ENCODE assay signal across 12 mouse cellular contexts in genomic region chr12:85521673-85522072, GRCm38 (mm10). TPM values are rescaled to one million over a fixed set of nuclear protein-coding genes. Genes with fewer than 3 reads are reported as not detected.
DNase-seq lines count a peak whose midpoint lies in the region.
"Had no signal": no experiment of that assay in that cellular context is flagged by ENCODE, and none has a peak within 500 bp of the region (broad histone marks: within the 10 kb centered on the region; RNA-seq: fewer than 3 reads in every experiment).

No protein-coding gene starts in this region.

- peak; percentile 20 to 44 for DNase-seq in adrenal gland, postnatal 36 days
- no peak for DNase-seq in adrenal gland, postnatal 4 days (ENCODE audit: low spot score in 2 of 2)
- DNase-seq in kidney, adult 11 months: peak; percentile 30
- DNase-seq in kidney, postnatal 10 days: no peak
- peak; percentile 39 for DNase-seq in urinary bladder, postnatal 14 days (ENCODE audit: low spot score)
- DNase-seq in urinary bladder, postnatal 25 days (ENCODE audit: low spot score): no peak
- DNase-seq in thymus, postnatal 14 days: no peak
- no peak for DNase-seq in cerebellum, postnatal 4 days (ENCODE audit: low spot score in 2 of 2)
- DNase-seq: cerebellum, adult 9-10 months; liver, embryonic 13.5 days; right cerebral cortex, adult 18-20 months; thymus, postnatal 36 days had no signal

RNA-seq across cellular contexts. Expression of gene Fos, which starts 48.0 kb away (rescaled TPM):
- total RNA-seq in adrenal gland, postnatal 36 days (2021): 10 to 100 TPM in 1 of 2 experiments, 1 to 10 TPM in 1; 8.4 to 18.8 TPM
- total RNA-seq in adrenal gland, postnatal 4 days (2021): 1 to 10 TPM; 6.5 to 8.3 TPM

Comparison
In these comparisons a context has a peak if more than half of its experiments do, and no peak if none do; other contexts are left out.
1. DNase-seq: peak in adrenal gland, postnatal 36 days (2 of 2), kidney, adult 11 months (single experiment) and urinary bladder, postnatal 14 days (single experiment); none in adrenal gland, postnatal 4 days (0 of 2), kidney, postnatal 10 days (single experiment), urinary bladder, postnatal 25 days (single experiment), thymus, postnatal 14 days (single experiment) and cerebellum, postnatal 4 days (0 of 2).